Mouse (Mus musculus) lung, postnatal 0 days (tissue): ENCODE results near the gene Trank1. TPM values are rescaled to one million over a fixed set of nuclear protein-coding genes. Genes with fewer than 3 reads are reported as not detected.

ENCODE experiments used
- ATAC-seq: fragments of 200-750 bp; cut with Nextera tagmentation; 2 replicates; pipeline ENCODE4 v1.8.0; 2017; ENCODE audit warnings: moderate library complexity
- DNase-seq: peaks from one replicate; pipeline ENCODE4 v3.0.0-alpha.2; 2016; ENCODE audit warnings: low spot score
- H3K27ac ChIP-seq: fragments of 300-500 bp; sonication (generic); 2 replicates; pipeline ENCODE4 v1.5.1; 2014; ENCODE audit warnings: antibody characterized with exemption, mild to moderate bottlenecking, low read length, mixed read lengths
- H3K27me3 ChIP-seq: fragments of 300-500 bp; sonication (generic); replicated peaks from 2 replicates; pipeline ENCODE4 v1.6.1; 2014; ENCODE audit warnings: low read length, mixed read lengths; ENCODE audit not compliant: insufficient read depth
- H3K36me3 ChIP-seq: fragments of 300-500 bp; sonication (generic); 2 replicates; pipeline ENCODE4 v1.6.1; 2014; ENCODE audit warnings: low read length, mixed read lengths; ENCODE audit not compliant: insufficient read depth
- H3K4me1 ChIP-seq: fragments of 300-500 bp; sonication (generic); 2 replicates; pipeline ENCODE4 v1.6.1; 2014; ENCODE audit warnings: antibody characterized with exemption, low read depth, low read length, mixed read lengths; ENCODE audit not compliant: insufficient read depth
- H3K4me2 ChIP-seq: fragments of 300-500 bp; sonication (generic); replicated peaks from 2 replicates; pipeline ENCODE4 v1.6.1; 2014; ENCODE audit warnings: low read depth, mild to moderate bottlenecking, low read length, moderate library complexity, mixed read lengths
- H3K4me3 ChIP-seq: fragments of 300-500 bp; sonication (generic); 2 replicates; pipeline ENCODE4 v1.5.1; 2014; ENCODE audit warnings: low read depth, low read length
- H3K9ac ChIP-seq: fragments of 300-500 bp; sonication (generic); replicated peaks from 2 replicates; pipeline ENCODE4 v1.6.1; 2014; ENCODE audit warnings: low read depth, mild to moderate bottlenecking
- H3K9me3 ChIP-seq: fragments of 300-500 bp; sonication (generic); 2 replicates; pipeline ENCODE4 v1.6.1; 2016; ENCODE audit warnings: low read length, mixed read lengths
- CTCF ChIP-seq: IDR thresholded peaks from 2 replicates; pipeline ENCODE4 v1.5.1; 2016; ENCODE audit warnings: antibody characterized with exemption, mild to moderate bottlenecking
- EP300 ChIP-seq: IDR thresholded peaks from 2 replicates; pipeline ENCODE4 v1.6.1; 2016; ENCODE audit warnings: antibody characterized with exemption, mild to moderate bottlenecking, control low read depth
- WGBS: fragments of 180-500 bp; shearing (Covaris S2); extraction: QIAGEN DNeasy Blood & Tissue Kit; methylation state at CpG from one replicate; pipeline ENCODE4 v1.1.7; 2014; 5-methylcytosine and 5-hydroxymethylcytosine counted together
- polyA plus RNA-seq: library from polyadenylated mRNA; unstranded; fragments of >200 nt; fragmentation: Nextera tagmentation; extraction: Ambion mirVana; gene quantifications from 2 replicates; pipeline ENCODE4 v1.2.1, GENCODE M21; 2015

The Trank1 gene
- polyA plus RNA-seq, 1 experiment from 2014 or later, result 0.08 TPM

- DNase-seq, result no peak
- TF ChIP-seq EP300 (no peak), CTCF (no peak)
- Histone ChIP-seq H3K36me3 (no peaks in the 10 kb centered on the region), H3K4me2 (no peak overlapping the region), H3K4me1 (no peaks in the 10 kb centered on the region), H3K4me3 (no peak overlapping the region), H3K27me3 (no peaks in the 10 kb centered on the region), H3K9me3 (no peaks in the 10 kb centered on the region), H3K27ac (no peak overlapping the region), H3K9ac (no peak overlapping the region)
- whole genome bisulfite sequencing, result 75% methylated on average over 9 of the region's 9 CpGs
- ATAC-seq, result no peak
Observed at GRCm38 (mm10) chr9:111381056-111382025, 69.8 kb downstream of the Trank1 start.

DNA sequence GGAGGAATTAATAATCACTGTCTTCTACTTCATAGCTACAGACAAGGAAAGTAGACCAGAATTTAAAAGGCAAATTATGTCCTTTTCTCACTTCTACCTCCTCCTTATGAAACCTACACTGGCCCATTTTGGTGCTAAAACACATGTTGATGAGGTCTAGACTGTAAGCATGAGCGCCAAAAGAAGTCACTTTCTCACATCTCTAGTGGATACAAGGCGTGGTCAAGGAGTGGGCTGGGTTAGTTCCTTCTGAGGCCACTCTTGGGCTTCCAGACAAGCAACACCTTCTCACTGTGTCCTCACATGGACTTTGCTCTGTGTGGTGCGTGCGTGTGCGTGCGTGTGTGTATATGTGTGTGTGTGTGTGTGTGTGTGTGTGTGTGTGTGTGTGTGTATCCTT is 70.9 kb downstream of the Trank1 start:
- Histone ChIP-seq H3K36me3 (no peaks in the 10 kb centered on the region), H3K9ac (no peak overlapping the region), H3K4me3 (no peak overlapping the region), H3K27ac (no peak overlapping the region), H3K4me2 (no peak overlapping the region), H3K9me3 (no peaks in the 10 kb centered on the region), H3K27me3 (no peaks in the 10 kb centered on the region), H3K4me1 (no peaks in the 10 kb centered on the region)
- WGBS, result 88% methylated on average over 6 of the region's 6 CpGs
- DNase-seq (no peak), ATAC-seq (no peak)
- TF ChIP-seq EP300 (no peak), CTCF (no peak)

DNA sequence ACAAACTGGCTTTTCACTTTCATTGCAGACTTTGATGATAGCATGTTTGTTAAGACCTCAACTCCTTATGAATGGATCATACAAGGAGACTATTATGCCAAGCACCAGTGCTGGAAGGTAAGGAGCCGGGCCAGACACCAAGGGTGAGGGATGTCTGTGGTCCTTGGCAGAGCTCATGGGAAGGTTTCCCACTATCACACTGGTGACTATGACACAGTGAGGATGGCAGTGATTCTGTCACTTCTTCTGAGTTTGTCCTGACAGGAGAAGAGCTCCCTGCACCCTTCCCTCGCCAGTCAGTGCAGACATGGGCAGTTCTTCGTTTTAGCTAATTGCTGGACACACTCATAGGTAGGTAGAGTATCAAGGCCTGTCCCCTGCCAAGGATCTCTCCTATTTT is 71.5 kb downstream of the Trank1 start:
- Histone ChIP-seq H3K9ac (no peak overlapping the region), H3K4me3 (no peak overlapping the region), H3K27me3 (no peaks in the 10 kb centered on the region), H3K4me2 (no peak overlapping the region), H3K27ac (no peak overlapping the region), H3K9me3 (no peaks in the 10 kb centered on the region), H3K4me1 (no peaks in the 10 kb centered on the region), H3K36me3 (no peaks in the 10 kb centered on the region)
- TF ChIP-seq CTCF (no peak), EP300 (no peak)
- DNase-seq, result no peak
- no peak for ATAC-seq
- 74% methylated on average over 3 of the region's 3 CpGs for WGBS

DNA sequence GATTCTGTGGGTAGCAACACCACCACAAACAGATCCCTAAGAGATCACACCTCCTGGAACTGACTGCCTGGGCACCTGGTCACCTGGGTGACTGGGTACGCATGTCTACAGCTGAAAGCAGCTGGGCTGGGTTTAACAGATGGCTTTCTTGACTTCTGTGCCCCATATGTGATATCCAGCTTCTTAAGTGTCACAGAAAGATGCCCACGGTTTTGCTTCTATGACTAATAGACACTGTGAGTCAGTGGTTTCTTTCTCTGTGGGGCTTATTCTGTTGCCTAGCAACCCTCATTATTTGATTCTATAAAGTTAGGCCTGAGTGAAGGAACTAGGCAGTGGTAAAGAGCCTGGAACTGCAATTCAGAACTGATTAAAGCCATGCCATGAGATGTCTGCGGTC is 72.2 kb downstream of the Trank1 start:
- no peak overlapping the region for H3K9ac ChIP-seq
- ATAC-seq, result no peak
- no peak overlapping the region for H3K27ac ChIP-seq
- no peaks in the 10 kb centered on the region for H3K27me3 ChIP-seq
- no peak overlapping the region for H3K4me3 ChIP-seq
- H3K36me3 ChIP-seq, result no peaks in the 10 kb centered on the region
- TF ChIP-seq EP300 (no peak), CTCF (no peak)
- H3K4me1 ChIP-seq, result no peaks in the 10 kb centered on the region
- no peak for DNase-seq
- WGBS, result 54% methylated on average over 3 of the region's 3 CpGs
- H3K9me3 ChIP-seq, result no peaks in the 10 kb centered on the region
- no peak overlapping the region for H3K4me2 ChIP-seq

GRCm38 (mm10) chr9:111385526-111386491 is 74.3 kb downstream of the Trank1 start:
- DNase-seq (no peak), ATAC-seq (no peak)
- no peak overlapping the region for H3K9ac ChIP-seq
- no peak overlapping the region for H3K4me2 ChIP-seq
- H3K36me3 ChIP-seq, result no peaks in the 10 kb centered on the region
- H3K4me3 ChIP-seq, result no peak overlapping the region
- TF ChIP-seq EP300 (no peak), CTCF (no peak)
- H3K4me1 ChIP-seq, result no peaks in the 10 kb centered on the region
- no peaks in the 10 kb centered on the region for H3K27me3 ChIP-seq
- 82% methylated on average over 5 of the region's 5 CpGs for WGBS
- H3K9me3 ChIP-seq, result no peaks in the 10 kb centered on the region
- H3K27ac ChIP-seq, result no peak overlapping the region

DNA sequence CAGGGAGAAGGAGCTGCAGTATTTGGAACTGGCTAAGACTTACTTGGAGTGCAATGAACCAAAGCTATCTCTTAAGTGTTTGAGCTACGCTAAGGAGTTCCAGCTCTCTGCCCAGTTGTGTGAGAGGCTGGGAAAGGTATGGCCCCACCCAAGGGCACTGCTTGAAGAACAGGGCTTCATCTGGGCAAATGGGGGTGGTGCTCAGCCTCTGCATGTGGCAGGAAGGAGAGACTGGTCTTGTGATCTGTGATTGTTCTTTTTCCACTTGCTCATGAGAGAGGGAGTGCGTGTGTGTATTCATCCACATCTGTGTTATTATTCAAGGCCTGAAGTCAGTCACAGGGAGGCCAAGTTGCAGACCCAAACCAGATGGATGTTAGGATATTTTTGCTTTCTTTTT is 75.0 kb downstream of the Trank1 start:
- Histone ChIP-seq H3K4me2 (no peak overlapping the region), H3K9ac (no peak overlapping the region), H3K27ac (no peak overlapping the region), H3K4me3 (no peak overlapping the region), H3K4me1 (no peaks in the 10 kb centered on the region), H3K36me3 (no peaks in the 10 kb centered on the region), H3K9me3 (no peaks in the 10 kb centered on the region), H3K27me3 (no peaks in the 10 kb centered on the region)
- no peak for TF ChIP-seq CTCF
- TF ChIP-seq EP300, result no peak
- peak; percentile 69 for DNase-seq
- WGBS, result 50% methylated on average over 2 of the region's 2 CpGs
- peak; percentile 93 for ATAC-seq
